Mouse (Mus musculus) cerebellum, adult 11 months (tissue): ENCODE measurements around the gene Hat1.

ENCODE experiments used
- DNase-seq: peaks from one replicate; pipeline ENCODE4 v3.0.0; 2022

Hat1 gene

DNA sequence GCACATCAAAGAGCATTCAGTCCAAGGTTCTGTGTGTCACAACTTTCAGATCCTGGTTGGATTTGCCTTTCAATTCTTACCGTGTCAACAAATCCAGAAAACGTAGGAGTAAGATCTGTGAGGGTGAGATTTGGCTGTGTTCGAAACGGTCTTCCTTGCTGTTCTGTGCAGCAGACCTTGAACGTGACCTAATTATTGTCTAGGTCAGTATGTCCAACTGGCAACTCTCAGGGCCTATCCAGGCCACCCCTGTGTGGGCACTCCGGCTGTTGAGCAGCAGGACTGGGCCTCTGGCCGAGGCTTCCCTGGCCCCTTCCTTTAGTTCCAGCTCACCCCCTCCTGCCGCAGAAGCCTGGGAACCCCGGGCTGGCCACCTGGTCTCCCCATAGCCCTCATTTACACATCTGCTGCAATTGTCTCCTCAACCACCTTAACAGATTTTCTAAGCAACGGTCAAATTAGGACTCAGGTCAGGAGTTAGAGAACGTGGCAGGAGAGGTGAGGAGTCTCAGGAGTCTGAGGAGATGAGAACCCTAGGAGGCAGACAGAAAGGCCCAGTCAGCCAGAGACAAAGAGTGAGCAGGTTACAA, 78.2 kb downstream of the Hat1 start:
- peak; percentile 52 for DNase-seq

DNA sequence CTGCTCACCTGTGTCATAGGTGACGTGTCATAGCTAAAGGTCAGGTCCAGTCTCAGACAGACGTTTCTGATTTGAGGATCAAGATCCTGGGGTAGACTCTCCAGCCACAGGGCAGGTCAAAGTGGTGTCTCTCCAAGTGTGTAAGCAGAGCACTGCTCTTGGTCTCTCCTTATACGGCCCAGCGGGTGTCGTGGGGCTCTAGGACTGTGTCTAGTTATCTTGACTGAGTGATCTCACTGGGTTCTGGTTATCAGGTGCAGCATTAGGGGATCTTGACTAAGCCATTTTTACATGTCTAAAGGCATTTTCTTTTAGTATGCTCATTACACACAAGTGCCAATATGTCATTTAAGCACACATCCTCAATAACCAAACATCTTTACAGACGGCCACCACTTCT, 82.3 kb downstream of the Hat1 start:
- no peak for DNase-seq

- no peak for DNase-seq
These were observed 85.1 kb downstream of the Hat1 start for GRCm38 (mm10) chr2:71473830-71474229.

DNA sequence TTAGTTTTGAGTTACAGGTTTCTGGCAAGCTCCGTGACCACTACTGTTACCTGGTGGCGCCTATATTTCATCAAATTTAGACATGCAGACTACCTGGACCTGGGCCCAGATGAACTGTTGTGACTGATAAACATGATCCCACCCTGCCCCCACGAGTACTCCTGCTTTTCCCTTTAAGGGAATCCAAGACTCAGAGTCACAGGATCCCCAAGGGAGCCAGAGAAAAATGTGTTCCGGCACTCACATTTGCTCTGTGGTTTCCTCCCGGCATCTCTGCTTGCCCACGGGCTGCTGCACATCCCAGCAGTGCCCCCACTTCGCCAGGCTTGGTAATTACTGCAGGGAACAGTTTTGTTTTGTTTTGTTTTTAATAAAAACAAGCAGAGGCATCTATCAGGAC, 85.6 kb downstream of the Hat1 start:
- DNase-seq: no peak

GRCm38 (mm10) chr2:71475311-71475710, 86.6 kb downstream of the Hat1 start:
- DNase-seq: no peak

DNA sequence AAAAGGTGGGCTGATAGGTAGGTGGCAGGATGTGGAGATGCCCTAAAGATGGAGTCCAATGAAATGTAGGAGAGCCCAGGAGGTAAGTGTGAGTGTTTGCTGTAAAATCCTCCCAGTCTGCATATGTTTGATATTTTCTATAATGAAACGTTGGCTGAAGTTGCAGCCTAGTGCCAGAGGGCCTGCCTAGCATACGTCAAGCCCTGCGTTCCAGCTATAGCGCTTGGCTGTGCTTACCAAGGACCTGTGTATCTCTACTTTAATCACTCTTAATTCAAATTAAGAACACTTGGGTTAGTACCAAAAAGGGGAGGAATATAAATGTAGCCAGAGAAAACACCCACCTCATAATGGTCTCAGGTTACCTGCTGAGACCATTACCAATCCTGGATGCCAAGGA, 87.0 kb downstream of the Hat1 start:
- DNase-seq: no peak

DNA sequence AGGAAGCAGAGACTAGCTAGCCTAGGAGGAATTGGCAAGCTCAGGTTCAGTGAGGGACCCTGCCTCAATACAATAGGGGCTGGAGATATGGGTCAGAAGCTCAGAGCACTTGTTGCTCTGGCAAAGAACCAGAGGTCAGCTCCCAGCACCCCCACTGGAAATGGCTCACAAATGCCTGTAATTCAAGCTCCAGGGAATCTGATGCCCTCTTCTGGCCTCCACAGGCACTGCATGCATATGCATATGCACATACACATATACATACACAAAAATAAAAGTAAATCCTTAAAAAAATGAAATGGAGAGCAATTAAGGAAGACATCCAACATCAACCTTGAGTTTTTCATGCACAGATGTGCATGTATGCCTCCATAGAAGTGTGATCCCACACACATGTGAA, 89.0 kb downstream of the Hat1 start:
- DNase-seq: no peak

- DNase-seq: no peak
These were observed 91.2 kb downstream of the Hat1 start for GRCm38 (mm10) chr2:71479917-71480316.

- no peak for DNase-seq
These were observed 93.1 kb downstream of the Hat1 start for GRCm38 (mm10) chr2:71481825-71482224.

DNA sequence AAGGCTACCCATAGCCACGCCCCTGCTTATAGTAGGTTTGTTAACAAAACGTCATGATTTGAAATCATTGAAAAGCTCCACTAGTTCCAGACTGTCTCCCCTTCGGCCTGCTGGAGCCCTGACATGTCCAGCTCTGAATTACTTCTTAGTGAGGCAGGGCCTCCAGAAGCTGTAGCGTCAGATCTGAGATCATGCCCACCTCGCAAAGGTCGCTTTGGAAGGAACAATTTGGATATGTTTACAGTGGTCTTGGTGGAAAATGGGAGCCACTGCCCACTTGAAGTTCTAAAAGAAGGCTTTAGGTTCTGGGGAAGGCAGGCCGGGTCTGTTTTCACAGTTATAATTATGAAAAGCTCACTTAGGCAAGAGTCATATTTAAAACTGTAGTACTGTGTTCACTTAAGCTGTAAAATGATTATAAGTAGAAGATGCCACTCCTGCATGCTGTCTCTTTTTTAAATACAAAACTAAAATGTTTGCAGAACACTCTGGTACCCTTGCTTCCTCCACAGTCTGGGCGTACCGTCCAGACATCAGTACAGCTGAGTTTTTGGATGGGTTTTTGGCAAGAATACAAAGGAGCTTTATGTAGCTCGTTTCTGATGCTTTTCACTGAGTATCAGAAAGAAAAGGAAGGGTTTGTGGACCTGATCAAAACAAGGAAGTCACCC, 94.4 kb downstream of the Hat1 start:
- DNase-seq: no peak

DNA sequence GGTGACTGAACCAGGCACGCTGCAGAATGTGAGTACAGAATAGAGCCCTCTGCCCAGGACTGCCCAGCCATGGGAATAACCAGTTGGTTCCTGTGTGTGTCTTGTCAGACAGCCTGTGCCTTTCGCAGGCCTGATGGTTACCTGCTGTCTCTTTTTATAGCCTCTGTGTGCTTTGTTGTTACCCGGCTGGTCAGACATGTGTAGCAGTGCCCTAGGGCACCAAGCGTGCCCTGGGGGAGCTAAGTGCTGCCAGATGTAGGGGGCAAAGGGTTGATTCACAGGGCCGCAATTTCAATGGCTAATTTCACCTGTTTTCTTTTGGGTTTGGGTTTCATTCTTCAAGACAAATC, 94.9 kb downstream of the Hat1 start:
- no peak for DNase-seq
